Mouse (Mus musculus) embryonic facial prominence, embryonic 11.5 days (tissue): ENCODE results near the gene Kcnk15. TPM values are rescaled to one million over a fixed set of nuclear protein-coding genes. Genes with fewer than 3 reads are reported as not detected.

Experiments
- ATAC-seq: fragments of 200-750 bp; cut with Nextera tagmentation; replicated peaks from 2 replicates; pipeline ENCODE4 v1.8.0; 2017; ENCODE audit warnings: low read depth; ENCODE audit not compliant: insufficient number of reproducible peaks, low FRiP score, low TSS enrichment
- DNase-seq: peaks from one replicate; pipeline ENCODE4 v3.0.0-alpha.2; 2015; ENCODE audit warnings: low spot score
- H3K27ac ChIP-seq: fragments of 300-500 bp; sonication (generic); replicated peaks from 2 replicates; pipeline ENCODE4 v1.5.1; 2014; ENCODE audit warnings: mild to moderate bottlenecking, low read depth, low read length, control low read depth
- H3K27me3 ChIP-seq: fragments of 300-500 bp; sonication (generic); 2 replicates; pipeline ENCODE4 v1.6.1; 2014; ENCODE audit warnings: mild to moderate bottlenecking, low read length, moderate library complexity, mixed read lengths; ENCODE audit not compliant: control insufficient read depth, insufficient read depth
- H3K36me3 ChIP-seq: fragments of 300-500 bp; sonication (generic); replicated peaks from 2 replicates; pipeline ENCODE4 v1.6.1; 2014; ENCODE audit warnings: low read depth, mild to moderate bottlenecking, low read length, moderate library complexity, mixed read lengths; ENCODE audit not compliant: control insufficient read depth, insufficient read depth
- H3K4me1 ChIP-seq: fragments of 300-500 bp; sonication (generic); 2 replicates; pipeline ENCODE4 v1.6.1; 2014; ENCODE audit warnings: low read length, mixed read lengths; ENCODE audit not compliant: control insufficient read depth, insufficient read depth
- H3K4me2 ChIP-seq: fragments of 300-500 bp; sonication (generic); 2 replicates; pipeline ENCODE4 v1.6.1; 2014; ENCODE audit warnings: low read depth, mild to moderate bottlenecking, control low read depth, low read length, moderate library complexity
- H3K4me3 ChIP-seq: fragments of 300-500 bp; sonication (generic); 2 replicates; pipeline ENCODE4 v1.5.1; 2014; ENCODE audit warnings: low read depth, low read length, control low read depth
- H3K9ac ChIP-seq: fragments of 300-500 bp; sonication (generic); replicated peaks from 2 replicates; pipeline ENCODE4 v1.6.1; 2014; ENCODE audit warnings: mild to moderate bottlenecking, control low read depth, low read length
- H3K9me3 ChIP-seq: fragments of 300-500 bp; sonication (generic); replicated peaks from 2 replicates; pipeline ENCODE4 v1.6.1; 2016; ENCODE audit warnings: mild to moderate bottlenecking, low read length, inconsistent platforms, mixed read lengths; ENCODE audit not compliant: control insufficient read depth
- WGBS: fragments of 180-500 bp; shearing (Covaris S2); extraction: QIAGEN DNeasy Blood & Tissue Kit; methylation state at CpG from one replicate; pipeline ENCODE4 v1.1.7; 2014; 5-methylcytosine and 5-hydroxymethylcytosine counted together
- polyA plus RNA-seq: library from polyadenylated mRNA; unstranded; fragments of >200 nt; fragmentation: Nextera tagmentation; extraction: Ambion mirVana; gene quantifications from 2 replicates; pipeline ENCODE4 v1.2.1, GENCODE M21; 2014

Kcnk15 gene
- not detected in 2 replicates for polyA plus RNA-seq

GRCm38 (mm10) chr2:163853461-163853901 lies at the start of gene Kcnk15:
Kcnk15 (plus strand) TSS chr2:163853651.
- Histone ChIP-seq H3K4me3 (0 out of 2 replicates have a peak within 1 kb of the TSS, but pooled peaks have one; percentile 8), H3K36me3 (no peaks in the 10 kb centered on the region), H3K4me1 (no peaks in the 10 kb centered on the region), H3K27me3 (peaks cover 46% of the 10 kb centered on the region), H3K27ac (no peak within 1 kb of the TSS), H3K9me3 (no peaks in the 10 kb centered on the region), H3K9ac (no peak within 1 kb of the TSS), H3K4me2 (peak within 1 kb of the TSS; percentile 16; the same call in 1 of the 2 replicates)
- 3% methylated on average over 38 of the region's 38 CpGs for WGBS
- no peak for ATAC-seq
- DNase-seq, result peak; percentile 59

GRCm38 (mm10) chr2:163803838-163804237 lies 49.6 kb upstream of the Kcnk15 start:
- H3K4me2 ChIP-seq, result no peak overlapping the region
- no peaks in the 10 kb centered on the region for H3K27me3 ChIP-seq
- no peak overlapping the region for H3K9ac ChIP-seq
- no peak overlapping the region for H3K4me3 ChIP-seq
- WGBS, result 80% methylated on average over 5 of the region's 5 CpGs
- DNase-seq (no peak), ATAC-seq (no peak)
- H3K4me1 ChIP-seq, result no peaks in the 10 kb centered on the region
- H3K36me3 ChIP-seq, result no peaks in the 10 kb centered on the region
- H3K27ac ChIP-seq, result no peak overlapping the region
- no peaks in the 10 kb centered on the region for H3K9me3 ChIP-seq

GRCm38 (mm10) chr2:163809166-163809565 lies 44.3 kb upstream of the Kcnk15 start:
- no peak overlapping the region for H3K4me2 ChIP-seq
- ATAC-seq (no peak), DNase-seq (no peak)

GRCm38 (mm10) chr2:163809704-163810103 lies 43.7 kb upstream of the Kcnk15 start:
- no peaks in the 10 kb centered on the region for H3K4me1 ChIP-seq
- H3K9ac ChIP-seq, result no peak overlapping the region
- H3K4me3 ChIP-seq, result no peak overlapping the region
- no peaks in the 10 kb centered on the region for H3K36me3 ChIP-seq
- ATAC-seq (no peak), DNase-seq (no peak)
- H3K4me2 ChIP-seq, result no peak overlapping the region
- H3K9me3 ChIP-seq, result no peaks in the 10 kb centered on the region
- H3K27ac ChIP-seq, result no peak overlapping the region
- WGBS, result 57% methylated on average over 7 of the region's 7 CpGs
- no peaks in the 10 kb centered on the region for H3K27me3 ChIP-seq

More at GRCm38 (mm10) chr2:163809166-163809565, 44.3 kb upstream of the Kcnk15 start:
- WGBS, result 93% methylated on average over 4 of the region's 4 CpGs
- H3K27ac ChIP-seq, result no peak overlapping the region
- H3K4me1 ChIP-seq, result no peaks in the 10 kb centered on the region
- no peaks in the 10 kb centered on the region for H3K27me3 ChIP-seq
- no peak overlapping the region for H3K9ac ChIP-seq
- no peak overlapping the region for H3K4me3 ChIP-seq
- H3K9me3 ChIP-seq, result no peaks in the 10 kb centered on the region
- no peaks in the 10 kb centered on the region for H3K36me3 ChIP-seq

GRCm38 (mm10) chr2:163813077-163813476 lies 40.4 kb upstream of the Kcnk15 start:
- 66% methylated on average over 5 of the region's 5 CpGs for WGBS
- Histone ChIP-seq H3K4me3 (no peak overlapping the region), H3K36me3 (no peaks in the 10 kb centered on the region), H3K9me3 (no peaks in the 10 kb centered on the region), H3K4me2 (no peak overlapping the region), H3K27ac (no peak overlapping the region), H3K27me3 (no peaks in the 10 kb centered on the region), H3K9ac (no peak overlapping the region), H3K4me1 (no peaks in the 10 kb centered on the region)
- ATAC-seq, result no peak
- DNase-seq, result no peak

- Histone ChIP-seq H3K36me3 (no peaks in the 10 kb centered on the region), H3K27ac (no peak overlapping the region), H3K4me2 (no peak overlapping the region), H3K4me3 (no peak overlapping the region), H3K9ac (no peak overlapping the region), H3K4me1 (no peaks in the 10 kb centered on the region), H3K27me3 (no peaks in the 10 kb centered on the region), H3K9me3 (no peaks in the 10 kb centered on the region)
- DNase-seq (no peak), ATAC-seq (no peak)
- WGBS, result 82% methylated on average over 9 of the region's 9 CpGs
Measured at GRCm38 (mm10) chr2:163814739-163815465, 38.5 kb upstream of the Kcnk15 start.

GRCm38 (mm10) chr2:163820607-163821006 lies 32.8 kb upstream of the Kcnk15 start, which contains the start of gene Ccn5:
Ccn5 (plus strand) TSS chr2:163820861.
- Histone ChIP-seq H3K27ac (no peak within 1 kb of the TSS), H3K4me2 (no peak within 1 kb of the TSS), H3K9me3 (no peaks in the 10 kb centered on the region), H3K4me3 (no peak within 1 kb of the TSS), H3K4me1 (no peaks in the 10 kb centered on the region), H3K27me3 (no peaks in the 10 kb centered on the region), H3K36me3 (no peaks in the 10 kb centered on the region), H3K9ac (no peak within 1 kb of the TSS)
- ATAC-seq (no peak), DNase-seq (no peak)
- 76% methylated on average over 4 of the region's 4 CpGs for WGBS

- Histone ChIP-seq H3K9me3 (no peaks in the 10 kb centered on the region), H3K4me3 (no peak overlapping the region), H3K4me2 (no peak overlapping the region), H3K9ac (no peak overlapping the region), H3K27ac (no peak overlapping the region), H3K4me1 (no peaks in the 10 kb centered on the region), H3K27me3 (no peaks in the 10 kb centered on the region), H3K36me3 (no peaks in the 10 kb centered on the region)
- DNase-seq (peak; percentile 70), ATAC-seq (no peak)
- WGBS, result 12% methylated on average over 4 of the region's 4 CpGs
Measured at GRCm38 (mm10) chr2:163823248-163823647, 30.2 kb upstream of the Kcnk15 start.
